8 mouse cellular contexts compared by ENCODE assay signal in genomic region chr5:33819876-33820732, GRCm38 (mm10). TPM values are rescaled to one million over a fixed set of nuclear protein-coding genes. Genes with fewer than 3 reads are reported as not detected.
A peak's percentile ranks its signal among the peaks of the same experiment; 100 is the strongest.
DNase-seq lines count a peak whose midpoint lies in the region; ATAC-seq lines count a peak whose summit lies in the region.

Nsd2 (plus strand) TSS chr5:33820725.

- peaks cover 64% of the 10 kb centered on the region for H3K4me1 ChIP-seq in forebrain, embryonic 10.5 days
- peaks cover 29% of the 10 kb centered on the region for H3K4me1 ChIP-seq in heart, embryonic 15.5 days (replicated peaks)
- peaks cover 65% of the 10 kb centered on the region for H3K4me1 ChIP-seq in liver, embryonic 15.5 days (replicated peaks)
- peaks cover 48% of the 10 kb centered on the region for H3K4me1 ChIP-seq in neural tube, embryonic 12.5 days

- peak within 1 kb of the TSS; percentile 100 for H3K27ac ChIP-seq in forebrain, embryonic 10.5 days
- peak within 1 kb of the TSS; percentile 98 for H3K27ac ChIP-seq in heart, embryonic 15.5 days
- H3K27ac ChIP-seq in liver, embryonic 15.5 days (replicated peaks) = peak within 1 kb of the TSS; percentile 92
- peak within 1 kb of the TSS; percentile 99 for H3K27ac ChIP-seq in neural tube, embryonic 12.5 days

- H3K36me3 ChIP-seq in forebrain, embryonic 10.5 days (replicated peaks) = peaks cover 26% of the 10 kb centered on the region
- H3K36me3 ChIP-seq in heart, embryonic 15.5 days = no peaks in the 10 kb centered on the region
- peaks cover 17% of the 10 kb centered on the region for H3K36me3 ChIP-seq in liver, embryonic 15.5 days (replicated peaks)
- 0 out of 2 replicates have a peak, but pooled peaks cover 4% of the 10 kb centered on the region for H3K36me3 ChIP-seq in neural tube, embryonic 12.5 days

- ATAC-seq in CD4-positive, CD25-positive, alpha-beta regulatory T cell, adult 4 months = peak; percentile 78
- ATAC-seq in heart, embryonic 15.5 days (replicated peaks; ENCODE audit: insufficient number of reproducible peaks, insufficient read depth, low FRiP score, low read depth) = peak; percentile 86
- peak; percentile 86 for ATAC-seq in liver, embryonic 15.5 days (ENCODE audit: insufficient read depth)
- peak; percentile 78 for ATAC-seq in neural tube, embryonic 12.5 days (ENCODE audit: low FRiP score, low read depth)

- H3K4me3 ChIP-seq in forebrain, embryonic 10.5 days = peak within 1 kb of the TSS; percentile 99
- H3K4me3 ChIP-seq in heart, embryonic 15.5 days = peak within 1 kb of the TSS; percentile 99
- peak within 1 kb of the TSS; percentile 100 for H3K4me3 ChIP-seq in liver, embryonic 15.5 days (replicated peaks)
- H3K4me3 ChIP-seq in neural tube, embryonic 12.5 days = peak within 1 kb of the TSS; percentile 99

- H3K27me3 ChIP-seq in forebrain, embryonic 10.5 days (ENCODE audit: poor library complexity, severe bottlenecking) = no peaks in the 10 kb centered on the region
- no peaks in the 10 kb centered on the region for H3K27me3 ChIP-seq in heart, embryonic 15.5 days
- no peaks in the 10 kb centered on the region for H3K27me3 ChIP-seq in liver, embryonic 15.5 days
- H3K27me3 ChIP-seq in neural tube, embryonic 12.5 days (replicated peaks) = no peaks in the 10 kb centered on the region

- H3K9ac ChIP-seq in heart, embryonic 15.5 days = peak within 1 kb of the TSS; percentile 99
- H3K9ac ChIP-seq in liver, embryonic 15.5 days = peak within 1 kb of the TSS; percentile 98
- peak within 1 kb of the TSS; percentile 99 for H3K9ac ChIP-seq in neural tube, embryonic 12.5 days

- peak; percentile 79 for DNase-seq in c-Kit-negative CD71-positive TER-119-positive erythroid progenitor cells, embryonic 14.5 days (ENCODE audit: low read depth, low spot score)
- DNase-seq in forebrain, embryonic 10.5 days (ENCODE audit: extremely low spot score, low spot score) = peak; percentile 79
- peak; percentile 90 to 93 for DNase-seq in kidney, postnatal 36 days
- peak; percentile 84 for DNase-seq in telencephalon, adult 2 months (ENCODE audit: low read depth, low spot score)

- no peaks in the 10 kb centered on the region for H3K9me3 ChIP-seq in forebrain, embryonic 10.5 days
- H3K9me3 ChIP-seq in heart, embryonic 15.5 days (replicated peaks) = no peaks in the 10 kb centered on the region
- H3K9me3 ChIP-seq in liver, embryonic 15.5 days (replicated peaks) = no peaks in the 10 kb centered on the region
- no peaks in the 10 kb centered on the region for H3K9me3 ChIP-seq in neural tube, embryonic 12.5 days

- H3K4me2 ChIP-seq in heart, embryonic 15.5 days = peak within 1 kb of the TSS; percentile 87
- peak within 1 kb of the TSS; percentile 93 for H3K4me2 ChIP-seq in liver, embryonic 15.5 days
- peak within 1 kb of the TSS; percentile 83 for H3K4me2 ChIP-seq in neural tube, embryonic 12.5 days (replicated peaks)

- WGBS in forebrain, embryonic 10.5 days = 4% methylated on average over 135 of the region's 136 CpGs
- WGBS in heart, embryonic 15.5 days = 0% methylated on average over 88 of the region's 136 CpGs
- WGBS in liver, embryonic 15.5 days (ENCODE audit: insufficient replicate concordance) = under 1% methylated on average over 91 of the region's 136 CpGs
- under 1% methylated on average over 117 of the region's 136 CpGs for WGBS in neural tube, embryonic 12.5 days

RNA-seq across cellular contexts. Expression of gene Nsd2, which starts in this region (rescaled TPM):
- 10 to 100 TPM; 12.0 to 13.0 TPM for polyA plus RNA-seq in CD4-positive, CD25-positive, alpha-beta regulatory T cell, adult 4 months (2017; shearing (Covaris generic))
- 105 and 108 TPM in 2 replicates for polyA plus RNA-seq in forebrain, embryonic 10.5 days (2016; fragmentation: Nextera tagmentation; extraction: Ambion mirVana)
- polyA plus RNA-seq in heart, embryonic 15.5 days (2015; fragmentation: Nextera tagmentation; extraction: Ambion mirVana) = 25.3 and 28.3 TPM in 2 replicates
- 23.0 and 26.9 TPM in 2 replicates for polyA plus RNA-seq in liver, embryonic 15.5 days (2015; fragmentation: Nextera tagmentation; extraction: Ambion mirVana)
- polyA plus RNA-seq in neural tube, embryonic 12.5 days (2016; fragmentation: Nextera tagmentation; extraction: Ambion mirVana) = 91.2 and 98.7 TPM in 2 replicates

Comparison
In these comparisons a context has a peak if more than half of its experiments do, and no peak if none do; other contexts are left out.
1. Peak in every context shown above with its lines: DNase-seq, ATAC-seq, H3K4me3 ChIP-seq and H3K27ac ChIP-seq.